Mouse (Mus musculus) cerebellum, adult 9-10 months (tissue): ENCODE measurements at regions not wholly inside any gene's neighbourhood (a gene's known extent, or its start where the extent isn't known, plus 50 kb on each side); places are given as distances from the start of the nearest gene placed in this dataset.
"Not testable (repeated sequence)": the region's sequence is repeated elsewhere in the genome, so short reads cannot be mapped to it uniquely, and the experiment has no call there.

Experiments used
- DNase-seq: peaks from one replicate; pipeline ENCODE4 v3.0.0; 2022

DNA sequence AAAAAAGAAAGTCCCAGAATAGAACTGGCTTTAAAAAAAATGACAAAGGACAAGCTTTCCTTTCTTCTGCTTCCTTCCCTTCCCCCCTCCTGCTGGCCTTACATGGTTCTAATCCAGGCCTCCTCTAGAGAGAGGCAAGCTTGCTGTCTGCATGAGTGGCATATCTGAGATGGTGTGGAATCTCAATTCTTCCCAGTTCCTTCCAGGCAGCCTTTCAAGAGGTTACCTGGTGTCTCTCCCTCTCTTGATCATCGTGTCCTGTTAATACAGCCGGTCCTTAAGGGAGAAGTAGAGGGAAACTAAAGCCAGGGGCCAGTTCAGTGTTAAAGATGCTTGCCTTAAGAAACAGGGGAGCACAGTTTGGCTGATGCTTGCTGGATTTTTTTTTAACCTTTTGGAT lies 607.1 kb upstream of the Clint1 start:
- DNase-seq, result no peak

DNA sequence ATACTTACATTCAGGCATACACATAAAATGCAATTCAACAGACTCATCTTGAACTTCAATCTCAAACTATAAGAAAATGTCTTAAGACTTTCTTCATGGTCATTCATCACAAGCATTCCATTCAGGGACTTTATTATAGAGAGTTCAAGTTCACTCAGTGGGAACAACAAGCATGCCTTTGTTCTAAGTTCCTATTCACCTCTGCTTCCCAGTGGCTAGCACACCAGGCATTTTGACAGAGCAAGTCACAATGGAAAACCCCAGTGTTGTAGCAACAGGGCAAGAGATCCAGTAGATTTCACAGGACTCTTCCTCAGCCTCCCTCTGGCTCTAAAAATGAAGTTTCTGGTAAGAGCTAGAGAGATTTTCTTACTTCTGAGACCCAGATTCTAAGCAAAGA lies 595.8 kb upstream of the Clint1 start:
- DNase-seq, result no peak

DNA sequence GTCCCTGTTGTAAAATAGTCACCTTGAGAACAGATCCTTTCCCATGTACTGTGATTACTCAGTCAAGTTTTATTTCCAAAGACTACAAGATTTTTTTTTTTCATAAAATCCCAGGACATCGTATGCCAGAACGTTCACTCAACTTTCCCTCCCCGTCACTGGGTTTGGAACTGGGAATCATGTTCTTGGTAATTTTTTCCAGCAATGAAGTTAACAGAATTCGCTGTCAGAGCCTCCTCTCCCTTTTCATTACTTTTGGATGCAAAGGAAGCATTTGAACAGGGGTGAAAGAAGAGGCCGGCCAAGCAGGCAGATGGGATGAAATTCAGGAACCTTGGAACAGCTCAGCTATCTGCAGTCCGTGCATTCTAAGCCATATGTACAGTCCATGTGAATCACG lies 589.7 kb upstream of the Clint1 start:
- DNase-seq, result no peak

DNA sequence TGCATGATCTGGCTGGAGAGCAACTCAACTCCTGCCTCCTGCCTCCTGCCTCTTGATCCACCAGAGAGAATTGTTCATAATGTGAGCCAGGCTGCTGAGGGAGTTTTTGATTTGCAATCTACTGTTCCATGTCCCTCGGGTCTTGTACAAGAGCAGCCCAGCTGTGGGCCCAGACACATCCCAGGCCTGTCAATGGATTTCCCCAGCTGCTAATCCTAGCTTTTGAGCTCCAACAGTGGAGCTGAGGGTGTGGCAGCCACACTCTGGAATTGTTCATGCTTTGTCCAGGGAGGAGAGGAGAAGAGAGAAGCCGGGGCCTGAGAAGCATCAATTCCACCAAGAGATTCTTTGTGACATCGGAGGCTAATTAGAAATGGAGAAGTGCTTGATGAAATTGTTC lies 587.9 kb upstream of the Clint1 start:
- no peak for DNase-seq

DNA sequence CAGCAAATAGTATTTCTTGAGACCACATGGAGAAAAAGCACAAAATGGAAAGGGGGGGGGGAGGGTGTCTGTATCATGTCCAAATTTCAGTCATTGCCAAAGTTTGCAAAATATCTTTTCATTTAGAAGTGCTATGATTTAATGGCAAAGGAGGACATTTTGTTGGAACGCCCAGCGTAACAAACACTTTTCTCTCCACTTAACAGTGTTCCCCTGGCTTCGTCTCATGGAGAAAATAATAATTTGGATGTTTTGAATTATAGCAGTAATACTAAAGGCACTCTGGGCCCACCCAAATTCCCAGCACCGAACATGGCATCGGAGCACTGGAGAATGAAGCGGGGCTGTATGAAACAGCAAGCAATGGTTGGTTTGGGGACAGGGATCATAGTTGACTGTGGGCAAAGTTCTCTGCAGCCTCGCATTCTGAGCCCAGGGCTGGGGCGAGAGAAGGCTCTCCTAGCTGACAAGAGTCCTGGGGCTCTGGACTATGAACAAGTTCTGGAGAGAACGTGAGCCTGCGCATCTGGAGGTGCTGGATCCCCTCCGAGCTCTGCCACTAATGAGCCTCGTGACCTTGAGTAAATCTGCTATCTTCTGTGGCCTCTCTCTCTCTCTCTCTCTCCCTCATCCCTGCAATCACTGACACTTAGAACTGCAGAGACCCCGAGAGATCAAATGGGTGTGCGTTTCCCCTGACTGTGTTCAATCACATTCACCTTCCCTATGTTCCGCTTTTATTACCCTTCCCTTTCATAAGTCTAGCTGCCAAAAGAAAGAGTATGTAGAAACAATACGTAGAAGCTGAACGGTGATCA lies 586.5 kb upstream of the Clint1 start:
- DNase-seq, result no peak

DNA sequence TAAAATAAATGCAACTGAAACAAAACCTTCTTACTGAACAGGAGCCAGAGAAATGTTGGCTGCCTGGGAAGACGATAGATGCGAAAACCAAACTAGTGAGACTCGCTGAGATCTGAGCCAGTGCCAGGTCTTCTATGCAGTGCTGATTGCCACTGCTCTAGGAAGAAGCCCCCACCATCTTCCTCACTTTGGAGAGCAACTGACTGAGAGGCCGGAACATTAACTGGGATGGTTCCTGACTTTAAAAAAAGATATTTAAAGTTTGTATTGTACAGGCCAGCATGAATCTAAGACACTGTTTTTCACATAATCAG lies 585.9 kb upstream of the Clint1 start:
- DNase-seq, result no peak

DNA sequence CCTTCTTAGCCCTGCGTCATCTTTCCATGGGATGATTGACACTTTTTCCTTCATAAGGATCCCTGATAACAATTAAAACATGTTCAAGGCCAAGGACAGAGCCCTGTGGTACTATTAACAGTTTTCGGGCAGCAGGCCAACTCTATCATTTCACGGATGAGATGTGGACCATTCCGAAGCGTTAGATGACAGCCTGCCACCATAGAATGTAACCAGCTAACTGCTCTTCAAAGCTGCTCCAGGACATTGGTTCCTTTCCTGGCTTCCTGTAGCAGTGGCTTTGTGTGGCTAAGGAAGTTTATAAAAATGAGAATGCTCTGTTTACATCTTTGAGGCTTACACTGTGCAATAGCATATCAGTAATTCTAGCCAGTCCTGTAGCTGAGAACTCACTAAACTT lies 582.6 kb upstream of the Clint1 start:
- DNase-seq, result no peak

DNA sequence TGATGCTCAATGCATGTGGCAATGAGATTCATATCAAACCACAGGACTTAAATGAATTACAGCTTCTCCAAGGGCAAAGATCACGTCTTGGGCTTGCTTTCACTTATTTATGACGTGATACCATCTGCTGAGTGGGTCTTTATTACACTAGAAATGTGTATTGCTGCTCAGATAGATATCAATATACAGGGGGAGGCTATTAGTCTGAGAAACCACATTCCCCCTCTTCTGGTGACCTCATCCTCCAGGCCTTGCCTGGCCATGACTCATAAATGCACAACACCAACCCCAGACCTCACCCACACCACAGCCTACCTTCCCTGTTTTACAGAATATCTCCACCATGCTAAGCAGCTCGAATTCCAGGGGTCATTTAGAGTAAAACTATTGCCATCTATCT lies 580.6 kb upstream of the Clint1 start:
- DNase-seq, result no peak

DNA sequence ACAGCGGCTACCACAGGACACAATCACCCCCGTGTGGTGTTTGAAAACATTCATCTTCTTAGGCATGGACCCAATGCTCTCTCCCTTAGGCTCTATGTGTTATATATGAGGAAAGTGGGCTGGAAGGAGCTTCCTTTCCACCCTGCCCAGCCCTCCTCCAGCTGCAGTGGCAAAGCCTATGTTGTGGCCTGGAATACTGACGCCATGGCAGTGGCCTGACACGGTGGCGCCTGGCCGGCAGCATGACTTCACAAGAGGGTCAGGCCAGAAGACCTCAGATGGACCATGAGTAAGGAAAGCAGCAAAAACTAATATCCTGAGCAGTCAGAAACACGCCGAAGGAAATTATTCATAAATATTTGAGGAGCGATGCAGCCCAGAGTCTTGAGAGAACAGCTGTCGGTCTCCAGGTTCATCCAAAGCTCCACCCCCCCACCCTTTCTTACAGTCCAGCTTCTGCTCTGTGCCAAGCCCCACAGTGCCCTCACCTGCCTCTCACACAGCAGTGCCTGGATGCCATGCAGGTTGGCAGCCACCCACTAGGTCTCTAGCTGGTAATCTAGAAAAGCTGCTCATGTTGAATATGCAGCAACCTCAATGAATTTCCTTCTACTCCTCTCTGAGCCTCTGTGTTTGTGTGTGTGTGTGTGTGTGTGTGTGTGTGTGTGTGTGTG lies 577.3 kb upstream of the Clint1 start:
- DNase-seq, result peak; percentile 15

DNA sequence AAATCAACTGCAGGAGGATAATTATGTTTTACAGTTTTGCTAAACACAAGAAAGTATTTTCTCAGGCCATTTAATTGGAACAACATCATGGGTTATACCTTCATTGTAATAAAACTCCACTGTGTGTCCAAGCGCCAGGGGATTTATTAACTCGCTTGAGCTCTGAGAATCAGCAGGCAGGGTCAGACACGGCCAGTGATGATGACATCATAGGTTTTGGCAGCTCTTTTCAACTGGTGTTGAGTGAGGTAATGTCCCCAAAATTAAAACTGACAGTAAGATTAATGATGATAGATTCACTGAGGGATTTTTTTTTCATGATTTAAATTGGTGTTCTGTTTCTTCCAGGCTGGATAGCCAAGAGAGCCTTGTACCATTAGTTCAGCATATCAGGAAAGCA lies 576.7 kb upstream of the Clint1 start:
- peak; percentile 12 for DNase-seq

DNA sequence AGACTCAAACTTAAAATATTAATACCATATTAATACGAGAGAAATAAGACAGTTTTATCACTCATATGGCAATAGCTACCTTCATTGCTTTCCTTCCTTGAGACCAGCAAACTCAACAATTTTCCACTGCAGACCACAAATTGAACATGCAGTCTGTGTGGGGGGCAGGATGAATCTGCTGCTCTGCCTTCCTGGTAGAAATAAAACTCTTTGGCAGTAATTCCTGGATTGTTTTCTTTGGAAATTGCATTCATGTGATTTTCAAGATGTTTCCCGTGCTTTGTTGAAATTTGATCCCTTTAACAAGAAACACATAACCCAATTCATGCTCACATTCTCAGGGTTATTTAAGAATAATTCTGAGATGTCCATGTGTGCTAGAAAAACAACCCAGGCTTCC lies 555.1 kb upstream of the Clint1 start:
- DNase-seq, result no peak

DNA sequence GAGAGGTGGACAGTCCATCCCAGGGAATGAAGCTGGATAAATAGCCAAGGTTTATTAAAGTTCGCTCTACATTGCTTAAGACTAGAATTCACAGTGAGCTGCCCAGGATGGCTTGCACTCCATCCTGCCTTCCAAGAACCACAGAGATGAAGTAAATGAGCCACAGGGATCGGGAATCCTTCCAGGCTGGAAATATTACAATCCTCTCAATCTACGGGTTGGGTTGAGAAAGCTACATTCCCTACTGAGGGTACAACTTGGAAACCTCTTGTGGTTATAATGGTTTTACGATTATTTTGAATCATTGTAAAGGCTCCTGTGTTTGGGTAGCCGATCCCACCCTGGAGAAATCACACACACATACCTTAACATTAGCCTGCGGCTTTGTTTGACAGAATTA lies 539.9 kb upstream of the Clint1 start:
- no peak for DNase-seq

DNA sequence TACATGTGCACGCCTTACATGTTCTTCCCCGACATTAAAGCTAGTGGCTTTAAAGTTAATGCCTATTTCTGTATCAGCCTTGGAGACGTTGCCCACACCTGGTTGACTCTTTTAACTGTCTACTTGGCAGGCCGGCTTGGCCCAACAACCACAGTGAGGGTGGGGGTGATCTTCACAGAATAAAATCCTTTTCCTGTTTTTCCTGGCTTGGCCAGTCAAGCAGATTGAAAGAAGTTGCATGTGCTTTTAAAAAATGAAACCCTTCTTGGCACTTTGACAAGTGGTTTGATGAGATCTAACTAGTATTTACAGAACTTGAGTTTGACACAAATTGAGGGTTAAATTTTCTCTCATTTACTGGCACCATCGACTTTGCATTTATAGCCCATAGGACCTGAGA lies 528.1 kb upstream of the Clint1 start:
- no peak for DNase-seq

DNA sequence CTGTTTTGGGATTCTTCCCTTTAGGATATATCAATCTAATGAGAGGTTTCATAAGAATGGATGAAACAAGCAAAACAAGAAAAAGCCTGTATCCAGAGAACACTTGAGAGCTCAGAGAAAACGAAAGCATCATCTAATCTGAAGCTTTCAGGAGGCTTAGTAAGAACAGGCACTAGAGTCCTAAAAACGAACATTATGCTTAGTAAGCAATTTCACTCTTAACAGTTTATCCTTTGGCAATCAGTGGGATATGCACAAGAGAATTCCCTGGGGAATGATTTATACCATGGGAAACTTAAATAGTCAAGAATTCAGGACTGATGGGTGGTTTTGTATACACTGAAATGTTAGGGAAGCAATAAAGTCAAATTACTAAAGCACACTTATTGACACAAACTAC lies 521.5 kb upstream of the Clint1 start:
- DNase-seq, result no peak

DNA sequence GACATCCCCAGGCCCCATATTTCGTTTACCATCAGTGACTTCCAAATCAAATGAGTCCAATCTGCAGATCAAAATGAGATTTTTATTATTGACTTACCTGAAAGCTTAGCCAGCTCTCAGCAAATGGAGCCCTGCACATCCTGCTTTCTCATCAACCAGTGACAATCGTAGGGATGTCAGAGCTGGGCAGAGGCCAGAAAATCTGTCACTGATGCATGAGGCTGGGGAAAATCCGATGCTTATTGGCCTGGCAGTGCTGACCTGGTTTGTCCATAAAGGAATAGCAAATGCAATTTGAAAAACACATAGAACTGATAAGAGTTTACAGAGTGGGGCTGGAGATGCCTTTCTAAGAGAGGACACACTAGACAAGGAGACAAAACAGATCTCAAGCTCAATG lies 518.1 kb upstream of the Clint1 start:
- DNase-seq, result no peak

DNA sequence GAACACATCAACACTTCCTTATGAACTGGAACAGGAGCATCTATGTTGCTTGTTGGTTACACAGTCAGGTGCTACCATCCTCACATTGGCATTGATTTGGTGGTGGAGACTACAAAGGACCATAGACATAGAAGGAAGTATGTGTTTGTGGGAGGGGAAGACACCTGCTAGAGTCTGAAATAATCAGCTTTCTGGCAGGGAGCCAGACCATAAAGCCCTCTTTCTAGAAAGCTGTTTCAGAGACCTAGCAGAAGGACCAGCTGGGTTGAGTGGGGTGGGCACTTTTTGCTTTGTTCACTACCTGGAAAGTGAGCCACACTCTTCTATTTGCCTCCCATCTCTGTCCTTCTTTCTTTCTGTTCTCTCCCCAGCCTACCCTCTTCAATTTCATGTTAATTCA lies 502.5 kb upstream of the Clint1 start:
- no peak for DNase-seq

DNA sequence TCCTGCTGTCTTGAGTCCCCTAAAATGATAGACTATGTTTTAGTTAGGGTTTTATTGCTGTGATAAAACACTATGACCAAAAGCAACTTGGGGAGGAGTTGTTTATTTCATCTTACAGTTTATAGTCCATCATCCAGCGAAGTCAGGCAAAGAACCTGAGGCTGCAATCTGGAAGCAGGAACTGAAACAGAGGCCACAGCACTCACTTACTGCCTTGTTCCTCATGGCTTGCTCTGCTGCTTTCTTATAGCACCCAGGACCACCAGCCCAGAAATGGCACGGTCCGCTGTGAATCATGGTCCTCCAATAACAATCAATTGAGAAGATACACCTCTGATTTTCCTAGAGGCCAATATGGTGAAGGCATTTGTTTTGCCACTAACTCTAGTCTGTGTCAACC lies 486.5 kb upstream of the Clint1 start:
- DNase-seq, result no peak

DNA sequence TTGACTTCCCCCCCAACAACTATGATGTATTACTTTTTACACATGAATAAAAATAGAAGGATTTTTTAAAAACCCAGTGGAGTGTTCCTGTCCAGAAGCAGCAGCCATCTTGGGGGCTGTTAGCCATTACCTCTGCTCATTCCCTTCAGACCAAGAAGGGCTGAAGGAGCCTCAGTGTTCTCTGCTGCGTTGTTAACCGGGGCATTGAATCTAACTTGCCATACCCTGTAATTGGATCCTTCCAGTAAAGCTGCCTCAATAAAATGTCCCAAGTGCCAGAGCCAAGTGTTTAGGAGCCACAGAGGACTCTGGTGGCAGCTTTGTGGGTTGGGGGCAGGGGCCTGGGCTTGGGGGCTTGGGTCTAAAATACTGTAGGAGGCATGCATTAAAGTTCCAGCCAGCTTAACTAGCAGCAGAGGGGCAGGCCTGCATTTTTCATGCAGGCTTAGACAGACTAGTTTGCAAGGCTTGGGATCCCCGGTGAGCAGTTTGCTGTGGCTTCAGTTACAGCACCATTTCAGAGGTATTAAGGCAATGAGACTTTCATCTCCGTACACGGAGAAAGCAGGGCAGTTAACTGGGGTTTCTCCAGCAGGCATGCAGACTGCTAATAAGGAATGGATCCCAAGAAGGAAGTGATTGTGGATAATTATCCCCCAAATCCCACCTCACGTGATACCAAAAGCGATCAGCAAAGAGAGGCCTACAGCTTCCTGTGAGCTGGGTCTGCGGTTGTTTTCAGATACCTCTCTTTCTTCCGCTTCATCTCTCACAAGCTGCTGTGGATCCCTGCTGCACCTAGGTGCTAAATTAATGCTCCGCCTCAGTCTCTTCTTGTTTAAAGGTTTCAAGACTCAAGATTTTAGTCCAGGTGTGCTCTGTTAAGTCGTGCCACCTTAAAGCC lies 462.4 kb upstream of the Clint1 start:
- no peak for DNase-seq

DNA sequence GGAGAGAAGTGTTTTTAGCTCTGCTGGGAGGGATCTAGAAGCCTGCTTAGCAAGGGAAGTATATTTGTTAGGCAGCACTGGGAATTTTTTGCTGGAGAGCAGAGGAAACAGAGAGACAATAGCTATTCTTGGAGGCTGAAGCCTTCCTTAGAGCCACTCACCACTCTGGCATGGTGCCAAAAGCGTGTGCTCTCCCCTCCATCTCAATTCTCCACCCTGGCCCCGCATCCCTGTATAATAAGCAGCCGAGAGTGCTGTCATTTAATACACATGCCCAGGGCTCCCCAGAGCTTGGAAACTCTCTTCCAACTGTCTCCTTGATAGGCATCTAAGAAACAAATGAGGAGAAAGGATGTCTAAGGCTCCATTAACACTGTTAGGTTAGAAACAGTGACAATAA lies 455.8 kb upstream of the Clint1 start:
- DNase-seq, result no peak

DNA sequence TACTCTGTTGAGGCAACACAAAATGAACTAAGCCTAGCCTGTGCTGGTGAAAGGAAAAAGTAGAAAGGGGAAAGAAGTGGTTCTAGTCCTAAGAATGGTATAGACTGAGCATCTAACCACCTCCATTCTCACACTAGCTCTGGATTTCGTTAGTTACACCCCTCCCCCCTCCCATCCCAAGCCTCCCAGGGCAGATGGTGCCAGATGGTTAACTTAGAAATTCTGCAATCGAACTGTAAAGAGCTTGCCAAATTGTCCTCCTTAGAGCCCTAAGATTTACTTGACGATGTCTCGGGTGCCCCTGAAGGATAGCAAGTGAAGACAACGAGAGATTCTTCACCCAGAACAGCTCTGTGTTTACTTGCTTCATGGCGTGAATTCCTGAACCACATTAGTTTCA lies 453.7 kb upstream of the Clint1 start:
- no peak for DNase-seq

DNA sequence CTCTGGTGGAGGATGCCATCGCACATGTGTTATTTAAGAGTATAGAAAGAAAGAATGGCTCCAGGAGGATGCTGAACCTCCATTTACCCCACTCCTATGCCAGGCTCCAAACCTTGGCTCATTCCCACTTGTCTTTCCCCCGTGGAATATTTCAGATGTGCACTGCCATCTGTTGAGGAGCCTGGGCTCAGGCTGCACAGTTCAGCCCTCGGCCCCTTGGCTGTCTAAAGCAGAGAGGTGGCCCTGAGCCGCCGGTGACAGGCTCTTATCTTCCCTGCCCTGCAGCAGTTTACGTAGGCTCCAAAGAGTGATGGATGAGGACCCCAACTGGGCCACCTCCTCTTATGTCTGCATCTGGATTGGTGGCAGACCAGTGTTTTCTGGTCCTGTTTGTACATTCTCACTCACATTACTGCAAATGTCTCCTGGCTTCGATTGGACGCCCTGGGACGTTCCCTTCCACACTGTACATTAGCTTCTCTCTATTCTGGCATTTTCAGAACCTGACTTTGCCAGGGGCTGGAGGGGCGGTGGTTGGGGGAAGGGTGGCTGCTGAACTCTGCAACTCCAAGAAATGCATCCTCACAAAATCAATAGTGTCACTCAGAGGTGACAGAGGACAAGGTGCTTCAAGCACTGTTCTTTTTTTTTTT lies 447.3 kb upstream of the Clint1 start:
- no peak for DNase-seq

DNA sequence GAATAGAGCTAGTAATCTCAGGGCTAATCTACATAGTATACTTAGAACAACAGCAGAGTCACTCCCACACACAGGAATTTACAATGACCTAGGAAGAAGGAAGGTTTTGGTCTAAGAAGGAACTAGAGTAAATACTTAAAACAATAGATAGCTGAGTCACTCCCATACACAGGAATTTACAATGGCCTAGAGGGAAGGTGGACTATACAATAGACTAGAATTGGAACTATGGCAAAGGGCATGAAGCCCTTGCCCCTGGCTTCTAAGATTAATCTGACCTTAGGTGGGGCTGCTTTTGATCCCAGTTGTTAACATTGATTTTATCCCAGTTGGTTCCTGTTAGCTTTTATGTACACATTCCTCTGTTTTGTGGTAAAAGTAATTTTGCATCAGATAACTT lies 427.8 kb upstream of the Clint1 start:
- not testable (repeated sequence) for DNase-seq

DNA sequence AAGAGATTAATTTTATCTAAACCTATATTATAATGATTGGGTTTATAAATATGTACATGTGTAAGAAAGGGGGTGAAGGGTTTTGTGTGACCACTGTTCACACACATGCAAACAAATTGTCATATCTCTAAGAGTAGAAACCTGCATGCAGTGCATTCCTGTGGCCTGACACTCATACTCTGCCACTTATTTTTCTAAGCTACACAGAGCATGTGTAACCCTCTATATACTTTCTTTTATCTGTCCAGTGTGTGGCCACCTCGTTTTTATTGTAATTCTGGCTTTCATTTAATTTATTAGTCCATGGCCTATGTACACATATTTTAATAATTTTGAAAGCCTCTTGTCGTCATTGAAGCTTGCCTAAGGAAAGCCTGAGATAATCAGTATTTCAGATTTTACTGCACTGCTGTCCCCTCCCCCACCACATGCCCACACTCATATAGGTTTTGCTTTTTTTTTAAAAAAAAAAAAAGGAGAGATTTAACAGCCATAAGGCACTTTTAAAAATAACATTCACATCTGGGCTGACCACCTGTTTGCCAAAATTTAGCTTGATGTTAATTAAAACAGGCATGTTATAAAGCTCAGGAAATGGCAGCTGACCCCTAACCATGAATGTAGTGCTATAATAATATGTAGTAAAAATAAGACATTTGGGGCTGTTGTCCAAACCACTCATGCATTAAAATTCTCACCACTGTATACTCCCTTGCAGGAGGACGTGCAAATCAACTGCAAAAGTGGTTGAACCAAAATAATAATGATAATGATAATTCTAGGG lies 410.7 kb upstream of the Clint1 start:
- no peak for DNase-seq
